Mouse (Mus musculus) olfactory bulb, adult 2 months (tissue): ENCODE measurements around the gene Nup133. TPM values are rescaled to one million over a fixed set of nuclear protein-coding genes. Genes with fewer than 3 reads are reported as not detected.
A peak's percentile ranks its signal among the peaks of the same experiment; 100 is the strongest.

Experiments
- H3K27ac ChIP-seq: fragments of 200-500 bp; 2 replicates; pipeline ENCODE4 v1.5.1; 2012; ENCODE audit warnings: low read depth, low read length; ENCODE audit not compliant: insufficient read depth
- H3K4me1 ChIP-seq: fragments of 200-500 bp; 2 replicates; pipeline ENCODE4 v1.6.1; 2012; ENCODE audit warnings: low read length; ENCODE audit not compliant: control insufficient read depth, insufficient read depth
- H3K4me3 ChIP-seq: fragments of 200-500 bp; 2 replicates; pipeline ENCODE4 v1.5.1; 2012; ENCODE audit warnings: mild to moderate bottlenecking, low read depth, low read length, moderate library complexity; ENCODE audit not compliant: insufficient read depth
- CTCF ChIP-seq: fragments of 200-500 bp; IDR thresholded peaks from 2 replicates; pipeline ENCODE4 v1.5.1; 2012; ENCODE audit warnings: low read depth, mild to moderate bottlenecking, low read length, moderate library complexity; ENCODE audit not compliant: insufficient read depth
- POLR2A ChIP-seq: fragments of 200-500 bp; IDR thresholded peaks from 2 replicates; pipeline ENCODE4 v1.6.1; 2012; ENCODE audit warnings: mild to moderate bottlenecking, low read depth, low read length, moderate library complexity; ENCODE audit not compliant: insufficient read depth
- WGBS: fragments of 180-500 bp; shearing (Covaris S2); methylation state at CpG from one replicate; pipeline ENCODE4 v1.1.7; 2018; 5-methylcytosine and 5-hydroxymethylcytosine counted together
- polyA plus RNA-seq: library from polyadenylated mRNA; stranded (reverse); fragments of >200 nt; gene quantifications from 2 replicates; pipeline ENCODE4 v1.2.4, GENCODE M21; 2012; ENCODE audit warnings: low replicate concordance; ENCODE audit not compliant: missing spikeins, insufficient read depth, insufficient read length

The Nup133 gene
- polyA plus RNA-seq, 1 experiment: not detected

DNA sequence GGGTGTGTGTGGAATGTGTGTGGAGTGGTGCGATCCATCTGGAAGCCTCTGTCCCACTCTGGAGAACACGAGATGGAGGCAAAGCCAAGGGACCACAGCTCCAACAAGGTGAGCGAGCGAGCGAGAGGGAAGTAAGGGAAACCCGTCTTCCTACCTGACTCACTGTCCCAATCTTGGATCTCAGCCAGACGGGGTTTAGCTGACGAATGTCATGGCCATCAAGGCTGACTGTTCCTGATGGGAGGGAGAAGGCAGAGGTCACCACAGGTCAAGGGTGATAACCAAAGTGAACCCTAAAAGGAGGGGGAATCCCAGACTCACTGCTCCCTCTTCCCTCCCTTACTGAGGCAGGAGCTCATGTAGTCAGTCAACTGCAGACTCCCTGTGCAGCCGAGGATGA, 11.0 kb upstream of the Nup133 start:
- H3K27ac ChIP-seq: no peak overlapping the region
- peaks cover 26% of the 10 kb centered on the region for H3K4me1 ChIP-seq
- no peak overlapping the region for H3K4me3 ChIP-seq
- TF ChIP-seq POLR2A: no peak
- no peak for TF ChIP-seq CTCF
- 87% methylated on average over 9 of the region's 9 CpGs for WGBS

DNA sequence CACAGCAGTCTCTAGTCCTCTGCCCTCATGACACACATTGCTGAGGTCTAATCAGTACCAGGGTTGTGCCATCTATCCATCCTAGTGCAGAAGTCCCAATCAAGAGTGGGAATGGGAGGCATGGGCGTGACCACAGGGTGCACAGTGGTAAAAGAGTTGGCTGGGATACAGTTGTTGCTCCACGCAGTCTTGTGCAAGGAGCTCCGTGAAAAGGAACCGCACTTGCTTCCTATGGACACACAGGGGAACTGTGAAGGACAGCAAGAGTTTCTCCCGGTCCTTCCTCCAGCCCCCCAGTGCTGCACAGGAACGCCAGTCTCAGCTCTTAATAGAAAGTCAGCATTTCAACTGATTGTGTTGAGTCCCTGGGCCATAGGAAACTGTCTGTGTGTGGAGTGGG, 10.4 kb upstream of the Nup133 start:
- peaks cover 26% of the 10 kb centered on the region for H3K4me1 ChIP-seq
- no peak overlapping the region for H3K4me3 ChIP-seq
- H3K27ac ChIP-seq: no peak overlapping the region
- WGBS: 91% methylated on average over 6 of the region's 6 CpGs
- TF ChIP-seq POLR2A (no peak), CTCF (no peak)

DNA sequence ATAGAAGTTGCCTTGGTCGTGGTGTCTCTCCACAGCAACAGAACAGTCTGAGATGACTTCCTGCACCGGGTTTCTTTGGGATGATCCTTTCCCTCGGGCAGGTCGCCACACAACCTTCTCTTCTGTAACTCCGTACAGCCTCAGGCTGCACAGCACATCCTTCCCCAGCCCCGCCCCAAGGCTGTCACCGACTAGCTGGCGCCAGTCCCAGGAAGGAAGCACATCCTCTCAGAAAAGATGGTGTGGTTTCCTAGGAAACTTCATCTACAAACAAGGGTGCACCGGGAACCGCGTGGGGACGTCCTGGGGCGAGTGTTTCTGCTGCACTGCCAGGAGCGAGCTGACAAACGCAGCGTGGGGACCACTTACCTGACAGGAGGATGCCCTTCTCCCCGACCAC, 9.1 kb upstream of the Nup133 start:
- H3K27ac ChIP-seq: peak overlapping the region; percentile 88
- TF ChIP-seq POLR2A: no peak
- no peak for TF ChIP-seq CTCF
- 33% methylated on average over 17 of the region's 17 CpGs for WGBS
- peak overlapping the region; percentile 15 for H3K4me3 ChIP-seq
- peaks cover 26% of the 10 kb centered on the region for H3K4me1 ChIP-seq

DNA sequence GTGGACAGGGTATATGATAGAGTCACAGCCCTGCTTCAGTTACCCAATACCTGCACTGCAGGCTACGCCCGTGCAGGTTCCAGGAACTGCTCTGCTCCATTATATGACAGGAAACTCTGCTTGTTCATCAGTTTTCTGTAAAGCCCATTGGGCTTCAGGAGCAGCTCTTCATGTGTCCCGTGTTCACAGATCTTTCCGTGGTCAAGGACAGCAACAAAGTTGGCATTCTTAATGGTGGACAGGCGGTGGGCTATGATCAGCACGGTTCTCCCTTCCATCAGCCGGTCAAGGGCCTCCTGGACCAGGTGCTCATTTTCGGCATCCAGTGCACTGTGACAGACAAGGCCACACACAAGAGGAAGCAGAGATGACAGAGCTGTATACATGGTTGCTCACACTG, 5.2 kb upstream of the Nup133 start:
- no peak for TF ChIP-seq CTCF
- TF ChIP-seq POLR2A: no peak

DNA sequence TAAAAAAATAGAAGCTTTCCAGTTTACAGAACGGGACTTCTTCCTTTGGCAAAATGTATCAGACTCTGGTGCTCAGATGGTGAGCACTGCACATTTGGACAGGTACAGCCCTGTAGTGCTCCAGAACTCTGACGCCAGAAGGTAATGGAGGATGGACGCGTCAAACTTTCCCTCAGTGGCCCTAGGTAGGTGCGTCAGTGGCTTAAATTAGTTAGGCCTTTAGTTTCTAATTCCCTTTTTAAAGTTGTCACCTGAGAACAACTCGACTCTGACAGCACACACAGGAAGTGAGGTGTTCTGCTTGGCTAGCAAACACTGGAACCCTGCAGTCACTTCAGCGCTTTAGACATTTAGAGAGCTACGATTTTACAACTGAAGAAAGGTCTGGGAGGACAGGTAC, 4.6 kb upstream of the Nup133 start:
- WGBS: 91% methylated on average over 8 of the region's 8 CpGs
- Histone ChIP-seq H3K4me3 (no peak overlapping the region), H3K27ac (no peak overlapping the region), H3K4me1 (peaks cover 13% of the 10 kb centered on the region)
- TF ChIP-seq POLR2A: no peak

More for the DNA sequence above, 5.2 kb upstream of the Nup133 start:
- no peak overlapping the region for H3K4me3 ChIP-seq
- peaks cover 14% of the 10 kb centered on the region for H3K4me1 ChIP-seq
- WGBS: 90% methylated on average over 8 of the region's 8 CpGs
- H3K27ac ChIP-seq: no peak overlapping the region

DNA sequence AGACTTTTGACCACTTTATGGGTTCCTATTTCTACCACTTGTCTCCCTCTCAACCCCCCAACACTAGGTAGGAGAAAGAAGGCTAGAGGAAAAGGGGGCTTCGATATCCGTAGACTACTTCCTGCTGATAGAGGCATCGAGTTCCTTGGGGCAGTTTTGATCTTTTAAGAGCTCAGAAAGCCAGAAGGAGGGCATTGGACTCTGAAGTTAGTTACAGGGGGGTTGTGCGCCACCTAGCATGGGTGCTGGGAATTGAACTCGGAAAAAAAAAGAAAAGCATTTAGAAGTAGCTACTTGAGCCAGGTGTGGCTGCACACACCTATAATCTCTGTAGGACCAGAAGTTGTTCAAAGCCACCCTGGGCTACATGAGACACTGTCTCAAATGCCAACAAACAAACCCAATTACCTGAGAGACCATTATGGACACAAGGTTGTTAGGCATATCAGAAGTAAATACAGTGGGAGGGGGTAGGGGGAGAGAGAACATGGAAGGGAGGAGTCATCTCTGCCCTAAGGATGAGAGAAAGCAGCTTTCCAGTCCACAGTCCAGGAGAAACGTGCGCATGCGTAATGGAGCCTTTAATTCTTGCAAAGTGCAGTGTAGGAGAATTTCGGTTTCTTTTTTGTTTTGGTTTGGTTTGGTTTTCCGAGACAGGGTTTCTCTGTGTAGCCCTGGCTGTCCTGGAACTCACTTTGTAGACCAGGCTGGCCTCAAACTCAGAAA, 1.2 kb upstream of the Nup133 start:
- no peaks in the 10 kb centered on the region for H3K4me1 ChIP-seq
- TF ChIP-seq POLR2A: no peak
- TF ChIP-seq CTCF: no peak
- H3K27ac ChIP-seq: no peak overlapping the region
- 0 out of 2 replicates have a peak overlapping the region, but pooled peaks have one; percentile 91 for H3K4me3 ChIP-seq
- 33% methylated on average over 10 of the region's 10 CpGs for WGBS

DNA sequence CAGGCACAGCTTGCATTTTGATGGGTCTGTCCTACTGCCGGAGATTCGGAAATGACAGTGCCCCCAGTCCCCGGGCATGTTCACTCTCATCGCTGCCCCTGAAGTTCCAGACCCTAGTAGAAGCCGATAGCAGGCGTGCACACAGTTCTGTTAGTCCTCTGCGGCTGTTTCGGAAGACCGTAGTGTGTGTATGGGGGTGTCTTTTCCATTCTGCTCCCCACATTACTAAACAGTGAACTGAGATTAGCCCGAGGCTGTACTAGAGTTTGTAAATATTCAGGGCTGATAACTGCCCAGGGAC, 571 bp upstream of the Nup133 start:
- no peaks in the 10 kb centered on the region for H3K4me1 ChIP-seq
- 1% methylated on average over 10 of the region's 10 CpGs for WGBS
- H3K4me3 ChIP-seq: peak overlapping the region; percentile 91
- TF ChIP-seq CTCF (no peak), POLR2A (no peak)
- H3K27ac ChIP-seq: peak overlapping the region; percentile 34; the same call in 1 of the 2 replicates

DNA sequence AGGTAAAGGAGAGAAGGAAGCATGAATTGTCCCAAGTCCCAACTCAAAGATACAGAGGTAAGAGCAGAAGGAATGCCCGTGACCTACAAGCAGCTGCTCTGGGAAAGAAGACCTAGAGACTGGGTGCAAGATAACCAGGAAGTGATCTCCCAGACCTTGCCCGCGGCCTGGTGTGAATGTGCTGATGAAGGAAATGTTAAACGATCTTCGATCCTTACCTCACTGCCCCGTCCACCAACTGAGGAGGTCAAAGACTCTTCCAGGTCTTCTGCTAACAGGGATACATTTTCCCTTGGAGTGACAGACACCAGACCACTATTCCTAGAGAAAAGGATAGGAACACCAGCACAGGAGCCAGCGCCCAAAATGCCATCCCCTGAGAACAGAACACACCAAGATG, 20.0 kb downstream of the Nup133 start:
- no peak overlapping the region for H3K27ac ChIP-seq
- WGBS: 97% methylated on average over 7 of the region's 7 CpGs
- no peaks in the 10 kb centered on the region for H3K4me1 ChIP-seq
- no peak overlapping the region for H3K4me3 ChIP-seq
- TF ChIP-seq CTCF (no peak), POLR2A (no peak)

DNA sequence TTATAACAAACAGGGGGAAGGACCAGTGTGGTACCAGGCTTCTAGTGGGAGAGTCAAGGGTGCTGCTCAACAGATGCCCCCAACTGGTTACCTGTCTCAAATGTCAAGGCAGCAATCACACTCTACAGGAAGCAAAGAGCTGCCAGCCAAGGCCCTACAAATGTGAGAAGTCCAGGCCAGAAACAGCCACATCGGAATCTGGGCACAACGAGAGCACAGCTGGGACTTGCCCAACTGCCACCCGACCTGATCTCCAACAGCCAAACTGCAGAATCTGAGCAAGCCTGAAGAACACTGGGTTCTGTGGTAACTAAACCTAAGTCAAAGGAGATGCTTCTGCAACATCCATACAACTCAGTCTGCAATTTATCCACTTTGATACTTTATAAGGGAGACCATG, 23.4 kb downstream of the Nup133 start:
- 92% methylated on average over 3 of the region's 3 CpGs for WGBS
- Histone ChIP-seq H3K4me3 (no peak overlapping the region), H3K27ac (no peak overlapping the region), H3K4me1 (no peaks in the 10 kb centered on the region)
- no peak for TF ChIP-seq POLR2A
- no peak for TF ChIP-seq CTCF

DNA sequence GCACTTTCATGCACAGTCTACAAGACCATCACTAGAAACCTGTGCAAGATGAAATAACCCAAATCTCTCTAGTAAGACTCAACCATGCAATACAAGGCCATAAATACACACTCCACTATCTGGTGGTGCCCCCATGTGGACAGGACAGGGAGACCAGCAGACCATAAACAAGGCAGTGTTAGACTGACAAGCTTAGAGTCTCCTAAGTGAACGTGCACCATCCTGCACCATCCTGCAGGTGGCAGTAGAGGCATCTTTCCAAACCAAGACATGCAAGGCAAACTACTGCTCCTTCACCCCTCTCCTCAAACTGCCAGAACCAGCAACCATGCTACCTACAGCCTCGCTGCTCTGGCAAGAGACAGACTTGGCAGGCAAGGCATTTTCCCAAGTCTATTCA, 24.3 kb downstream of the Nup133 start:
- H3K27ac ChIP-seq: no peak overlapping the region
- 1% methylated on average over 2 of the region's 2 CpGs for WGBS
- peak; percentile 27; the same call in 1 of the 2 replicates for TF ChIP-seq CTCF
- no peak for TF ChIP-seq POLR2A
- H3K4me3 ChIP-seq: no peak overlapping the region
- H3K4me1 ChIP-seq: no peaks in the 10 kb centered on the region
